Mouse (Mus musculus) olfactory bulb, adult 2 months (tissue): ENCODE data around the gene Tppp3.

Experiments
- CTCF ChIP-seq: fragments of 200-500 bp; IDR thresholded peaks from 2 replicates; pipeline ENCODE4 v1.5.1; 2012; ENCODE audit warnings: low read depth, mild to moderate bottlenecking, low read length, moderate library complexity; ENCODE audit not compliant: insufficient read depth
- POLR2A ChIP-seq: fragments of 200-500 bp; IDR thresholded peaks from 2 replicates; pipeline ENCODE4 v1.6.1; 2012; ENCODE audit warnings: mild to moderate bottlenecking, low read depth, low read length, moderate library complexity; ENCODE audit not compliant: insufficient read depth

DNA sequence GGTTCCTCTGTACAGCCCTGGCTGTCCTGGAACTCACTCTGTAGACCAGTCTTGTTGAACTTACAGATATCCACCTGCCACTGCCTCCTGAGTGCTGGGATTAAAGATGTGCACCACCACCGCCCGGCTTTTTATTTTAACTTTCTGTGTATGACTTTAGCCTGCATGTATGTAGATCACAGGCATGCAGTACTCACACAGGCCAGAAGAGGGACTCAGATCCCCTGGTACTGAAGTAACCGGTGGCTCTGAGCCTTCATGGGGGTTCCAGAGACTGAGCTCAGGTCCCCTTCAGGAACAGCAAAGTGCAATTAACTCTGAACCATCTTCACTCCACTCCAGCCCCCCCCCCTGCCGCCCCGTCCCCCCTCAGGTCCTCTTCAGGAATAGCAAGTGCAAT lies 32.5 kb downstream of the Tppp3 start:
- TF ChIP-seq POLR2A (no peak), CTCF (no peak)
